Mouse (Mus musculus) hindbrain, embryonic 13.5 days (tissue): ENCODE data around the gene Arhgef39. TPM values are rescaled to one million over a fixed set of nuclear protein-coding genes. Genes with fewer than 3 reads are reported as not detected.

Source experiments
- ATAC-seq: fragments of 200-750 bp; cut with Nextera tagmentation; 2 replicates; pipeline ENCODE4 v1.8.0; 2017; ENCODE audit warnings: moderate TSS enrichment; ENCODE audit not compliant: low FRiP score
- H3K27ac ChIP-seq: fragments of 300-500 bp; sonication (generic); 2 replicates; pipeline ENCODE4 v1.5.1; 2015; ENCODE audit warnings: inconsistent platforms, mild to moderate bottlenecking, moderate library complexity
- H3K27me3 ChIP-seq: fragments of 300-500 bp; sonication (generic); 2 replicates; pipeline ENCODE4 v1.6.1; 2015; ENCODE audit warnings: mild to moderate bottlenecking, inconsistent platforms
- H3K36me3 ChIP-seq: fragments of 300-500 bp; sonication (generic); 2 replicates; pipeline ENCODE4 v1.6.1; 2015; ENCODE audit warnings: mild to moderate bottlenecking, inconsistent platforms
- H3K4me1 ChIP-seq: fragments of 300-500 bp; sonication (generic); replicated peaks from 2 replicates; pipeline ENCODE4 v1.6.1; 2015; ENCODE audit warnings: inconsistent platforms
- H3K4me2 ChIP-seq: fragments of 300-500 bp; sonication (generic); 2 replicates; pipeline ENCODE4 v1.6.1; 2015; ENCODE audit warnings: inconsistent platforms, mild to moderate bottlenecking, moderate library complexity
- H3K4me3 ChIP-seq: fragments of 300-500 bp; sonication (generic); 2 replicates; pipeline ENCODE4 v1.5.1; 2015; ENCODE audit warnings: mild to moderate bottlenecking, inconsistent platforms
- H3K9ac ChIP-seq: fragments of 300-500 bp; sonication (generic); 2 replicates; pipeline ENCODE4 v1.6.1; 2015; ENCODE audit warnings: mild to moderate bottlenecking, inconsistent platforms
- H3K9me3 ChIP-seq: fragments of 300-500 bp; sonication (generic); 2 replicates; pipeline ENCODE4 v1.6.1; 2016; ENCODE audit warnings: inconsistent platforms
- WGBS: fragments of 180-500 bp; shearing (Covaris S2); methylation state at CpG from one replicate; pipeline ENCODE4 v1.1.7; 2015; 5-methylcytosine and 5-hydroxymethylcytosine counted together
- polyA plus RNA-seq: library from polyadenylated mRNA; unstranded; fragments of >200 nt; fragmentation: Nextera tagmentation; extraction: Ambion mirVana; gene quantifications from 2 replicates; pipeline ENCODE4 v1.2.1, GENCODE M21; 2015

Gene Arhgef39
- polyA plus RNA-seq, 1 experiment from 2014 or later, result 8.4 TPM

DNA sequence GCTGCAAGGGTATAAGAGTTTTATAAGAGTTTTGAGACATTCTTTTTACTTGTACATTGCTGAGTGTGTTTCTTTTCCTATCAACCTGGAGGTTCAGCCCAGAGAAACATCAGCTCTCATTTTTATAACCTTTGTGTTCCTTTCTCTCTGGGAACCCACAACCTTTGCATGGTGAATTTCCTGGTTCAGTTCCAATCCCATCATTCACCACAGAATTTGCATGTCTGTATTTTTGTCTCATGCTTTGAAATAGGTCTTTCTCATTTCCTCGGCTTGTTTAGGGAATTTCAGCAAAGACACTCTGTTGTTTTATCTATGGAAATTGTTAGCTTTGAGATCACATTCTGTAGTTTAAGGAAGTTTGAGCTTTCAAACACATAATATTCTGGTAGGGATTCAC, 25.9 kb downstream of the Arhgef39 start:
- 79% methylated on average over 1 of the region's 1 CpGs for WGBS
- Histone ChIP-seq H3K4me3 (no peak overlapping the region), H3K36me3 (no peaks in the 10 kb centered on the region), H3K4me1 (peaks cover 4% of the 10 kb centered on the region; the same call in 1 of the 2 replicates), H3K27ac (no peak overlapping the region), H3K9me3 (no peaks in the 10 kb centered on the region), H3K9ac (no peak overlapping the region), H3K27me3 (no peaks in the 10 kb centered on the region), H3K4me2 (no peak overlapping the region)
- no peak for ATAC-seq

DNA sequence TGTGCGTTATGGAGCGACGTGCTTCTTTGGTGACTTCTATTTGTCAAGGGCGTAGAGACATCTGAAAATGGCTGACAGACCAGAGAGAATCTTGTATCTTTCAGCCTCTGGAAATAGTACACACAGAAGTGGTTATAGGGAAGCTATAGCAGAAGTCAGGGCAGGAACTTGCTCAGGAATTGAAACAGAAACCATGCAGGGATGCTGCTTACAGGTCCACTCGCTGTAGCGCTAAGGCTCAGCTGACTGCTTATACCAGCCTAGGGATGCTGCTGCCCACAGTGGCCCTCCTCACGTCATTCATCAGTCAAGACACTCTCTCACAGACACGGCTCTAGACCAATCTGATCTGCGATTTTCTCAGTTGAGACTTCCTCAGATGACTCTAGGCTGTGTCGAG, 29.2 kb downstream of the Arhgef39 start:
- 93% methylated on average over 10 of the region's 10 CpGs for WGBS
- no peak overlapping the region for H3K4me3 ChIP-seq
- H3K9ac ChIP-seq, result no peak overlapping the region
- no peaks in the 10 kb centered on the region for H3K36me3 ChIP-seq
- ATAC-seq, result no peak
- no peaks in the 10 kb centered on the region for H3K9me3 ChIP-seq
- H3K27me3 ChIP-seq, result no peaks in the 10 kb centered on the region
- no peak overlapping the region for H3K4me2 ChIP-seq
- no peak overlapping the region for H3K27ac ChIP-seq
- no peaks in the 10 kb centered on the region for H3K4me1 ChIP-seq

GRCm38 (mm10) chr4:43466872-43467271, 32.6 kb downstream of the Arhgef39 start:
- WGBS, result 90% methylated on average over 7 of the region's 7 CpGs
- H3K27ac ChIP-seq, result no peak overlapping the region
- H3K4me3 ChIP-seq, result no peak overlapping the region
- no peak for ATAC-seq
- no peak overlapping the region for H3K9ac ChIP-seq
- H3K36me3 ChIP-seq, result no peaks in the 10 kb centered on the region
- no peaks in the 10 kb centered on the region for H3K27me3 ChIP-seq
- no peak overlapping the region for H3K4me2 ChIP-seq
- no peaks in the 10 kb centered on the region for H3K9me3 ChIP-seq
- no peaks in the 10 kb centered on the region for H3K4me1 ChIP-seq

- Histone ChIP-seq H3K4me3 (no peak overlapping the region), H3K4me1 (0 out of 2 replicates have a peak, but pooled peaks cover 1% of the 10 kb centered on the region), H3K9me3 (no peaks in the 10 kb centered on the region), H3K36me3 (no peaks in the 10 kb centered on the region), H3K27ac (no peak overlapping the region), H3K9ac (no peak overlapping the region), H3K27me3 (no peaks in the 10 kb centered on the region), H3K4me2 (no peak overlapping the region)
- ATAC-seq, result no peak
- 86% methylated on average over 6 of the region's 6 CpGs for WGBS
Measured at GRCm38 (mm10) chr4:43465935-43466334, 33.6 kb downstream of the Arhgef39 start.

DNA sequence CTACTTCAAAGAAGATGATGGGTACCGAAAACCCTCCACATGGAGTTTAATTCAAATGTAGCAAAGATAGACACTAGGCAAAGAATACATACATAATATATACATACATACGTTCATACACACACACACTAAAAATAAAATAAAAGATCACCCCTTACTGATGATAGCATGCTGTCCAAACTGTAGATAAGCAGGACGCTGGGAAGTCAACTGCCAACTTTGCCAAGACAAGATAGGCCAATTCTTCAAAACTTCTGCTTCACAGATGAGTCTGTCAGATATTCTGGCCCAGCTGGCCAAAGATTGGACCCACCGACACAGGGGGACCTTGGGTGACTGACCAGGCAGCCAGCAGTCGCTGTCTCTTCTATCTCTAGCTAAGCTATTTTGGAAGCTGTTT, 36.4 kb downstream of the Arhgef39 start:
- Histone ChIP-seq H3K9ac (no peak overlapping the region), H3K27me3 (no peaks in the 10 kb centered on the region), H3K4me3 (no peak overlapping the region), H3K4me2 (no peak overlapping the region), H3K4me1 (0 out of 2 replicates have a peak, but pooled peaks cover 3% of the 10 kb centered on the region), H3K27ac (no peak overlapping the region), H3K36me3 (no peaks in the 10 kb centered on the region), H3K9me3 (no peaks in the 10 kb centered on the region)
- no peak for ATAC-seq
- 93% methylated on average over 5 of the region's 5 CpGs for WGBS

DNA sequence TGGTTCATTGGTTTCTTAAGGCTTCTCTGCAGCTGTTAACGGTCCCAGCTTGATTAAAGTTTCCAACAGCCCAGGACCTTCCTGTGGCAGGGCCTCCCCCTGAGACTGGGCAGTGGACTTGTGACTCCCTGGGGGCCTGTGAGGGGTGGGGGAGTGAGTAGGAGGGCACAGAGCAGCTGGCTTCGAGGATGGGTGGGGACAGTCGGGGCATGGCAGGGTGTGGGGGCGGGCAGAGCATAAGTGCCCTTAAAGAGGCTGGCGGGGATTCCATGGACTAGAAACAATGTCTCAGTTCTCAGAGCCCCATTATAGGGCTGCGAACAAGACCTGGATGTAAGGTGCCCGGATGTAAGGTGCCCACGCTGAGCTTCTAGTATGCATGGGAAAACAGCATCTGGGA, 42.4 kb downstream of the Arhgef39 start:
- H3K27ac ChIP-seq, result no peak overlapping the region
- no peaks in the 10 kb centered on the region for H3K36me3 ChIP-seq
- H3K9ac ChIP-seq, result no peak overlapping the region
- WGBS, result 20% methylated on average over 8 of the region's 8 CpGs
- no peak overlapping the region for H3K4me3 ChIP-seq
- H3K4me1 ChIP-seq, result peaks cover 28% of the 10 kb centered on the region
- peaks cover 35% of the 10 kb centered on the region for H3K27me3 ChIP-seq
- ATAC-seq, result no peak
- no peaks in the 10 kb centered on the region for H3K9me3 ChIP-seq
- H3K4me2 ChIP-seq, result no peak overlapping the region

DNA sequence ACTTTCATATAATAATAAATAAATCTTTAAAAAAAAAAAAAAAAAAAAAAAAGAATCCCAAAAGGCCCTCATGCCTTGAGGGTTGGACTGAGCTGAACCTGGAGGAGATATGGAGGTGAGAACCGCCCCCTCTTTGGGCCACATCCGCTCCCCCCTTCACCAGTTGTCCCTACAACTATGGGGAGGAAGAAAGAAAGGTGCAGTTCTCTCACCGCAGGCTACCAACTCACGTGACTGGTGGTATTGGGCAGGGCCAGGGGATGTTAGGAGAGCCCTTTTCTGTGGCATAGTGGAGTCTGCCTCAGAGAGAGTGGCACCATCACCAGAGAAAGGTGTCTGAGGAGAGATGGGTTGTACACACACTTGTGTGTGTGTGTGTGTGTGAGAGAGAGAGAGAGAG, 43.0 kb downstream of the Arhgef39 start:
- H3K4me3 ChIP-seq, result no peak overlapping the region
- WGBS, result 30% methylated on average over 4 of the region's 4 CpGs
- H3K36me3 ChIP-seq, result no peaks in the 10 kb centered on the region
- H3K4me2 ChIP-seq, result no peak overlapping the region
- no peak for ATAC-seq
- H3K27me3 ChIP-seq, result peaks cover 37% of the 10 kb centered on the region
- H3K9ac ChIP-seq, result no peak overlapping the region
- no peaks in the 10 kb centered on the region for H3K9me3 ChIP-seq
- no peak overlapping the region for H3K27ac ChIP-seq
- H3K4me1 ChIP-seq, result peaks cover 28% of the 10 kb centered on the region

- peak within 1 kb of the TSS; percentile 44 for H3K4me2 ChIP-seq
- no peak within 1 kb of the TSS for H3K27ac ChIP-seq
- H3K4me3 ChIP-seq, result peak within 1 kb of the TSS; percentile 10; the same call in 1 of the 2 replicates
- ATAC-seq, result no peak
- WGBS, result 33% methylated on average over 20 of the region's 20 CpGs
- H3K9ac ChIP-seq, result peak within 1 kb of the TSS; percentile 36; the same call in 1 of the 2 replicates
- H3K4me1 ChIP-seq, result peaks cover 25% of the 10 kb centered on the region
- no peaks in the 10 kb centered on the region for H3K9me3 ChIP-seq
- H3K27me3 ChIP-seq, result peaks cover 37% of the 10 kb centered on the region
- H3K36me3 ChIP-seq, result no peaks in the 10 kb centered on the region
Measured at GRCm38 (mm10) chr4:43454041-43454836, 45.3 kb downstream of the Arhgef39 start, which contains the start of gene Cd72. Gene Cd72 (minus strand): TSS chr4:43454628.

DNA sequence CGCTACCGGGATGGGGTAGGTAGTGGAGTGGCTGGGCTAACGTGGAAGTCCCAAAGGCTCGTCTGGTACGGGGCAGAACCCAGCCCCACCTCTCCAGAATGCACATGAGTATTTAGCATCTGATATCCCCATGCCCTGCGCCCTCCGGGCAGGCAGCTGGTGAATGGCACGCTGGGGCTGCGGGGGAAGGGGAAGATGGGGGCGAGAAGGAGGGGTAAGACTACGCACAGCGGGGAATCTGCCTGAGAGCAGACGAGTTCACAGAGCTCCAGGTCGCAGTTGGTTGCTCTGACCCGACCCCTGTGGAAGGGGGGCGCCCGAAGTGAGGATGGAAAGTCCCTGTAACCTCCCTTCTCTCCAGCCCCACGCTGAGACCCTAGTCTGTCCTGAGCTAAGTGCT, 46.1 kb downstream of the Arhgef39 start:
- under 1% methylated on average over 18 of the region's 18 CpGs for WGBS
- ATAC-seq, result no peak
- H3K9me3 ChIP-seq, result no peaks in the 10 kb centered on the region
- no peak overlapping the region for H3K27ac ChIP-seq
- peaks cover 37% of the 10 kb centered on the region for H3K27me3 ChIP-seq
- peak overlapping the region; percentile 10; the same call in 1 of the 2 replicates for H3K4me3 ChIP-seq
- peaks cover 25% of the 10 kb centered on the region for H3K4me1 ChIP-seq
- peaks cover 3% of the 10 kb centered on the region for H3K36me3 ChIP-seq
- H3K4me2 ChIP-seq, result peak overlapping the region; percentile 44
- peak overlapping the region; percentile 36; the same call in 1 of the 2 replicates for H3K9ac ChIP-seq

- H3K27ac ChIP-seq, result no peak overlapping the region
- 67% methylated on average over 11 of the region's 11 CpGs for whole genome bisulfite sequencing
- no peak for ATAC-seq
- peaks cover 37% of the 10 kb centered on the region for H3K27me3 ChIP-seq
- no peak overlapping the region for H3K9ac ChIP-seq
- H3K4me1 ChIP-seq, result peaks cover 25% of the 10 kb centered on the region
- no peaks in the 10 kb centered on the region for H3K9me3 ChIP-seq
- peaks cover 14% of the 10 kb centered on the region for H3K36me3 ChIP-seq
- no peak overlapping the region for H3K4me2 ChIP-seq
- H3K4me3 ChIP-seq, result no peak overlapping the region
Measured at GRCm38 (mm10) chr4:43452315-43452714, 47.2 kb downstream of the Arhgef39 start.

DNA sequence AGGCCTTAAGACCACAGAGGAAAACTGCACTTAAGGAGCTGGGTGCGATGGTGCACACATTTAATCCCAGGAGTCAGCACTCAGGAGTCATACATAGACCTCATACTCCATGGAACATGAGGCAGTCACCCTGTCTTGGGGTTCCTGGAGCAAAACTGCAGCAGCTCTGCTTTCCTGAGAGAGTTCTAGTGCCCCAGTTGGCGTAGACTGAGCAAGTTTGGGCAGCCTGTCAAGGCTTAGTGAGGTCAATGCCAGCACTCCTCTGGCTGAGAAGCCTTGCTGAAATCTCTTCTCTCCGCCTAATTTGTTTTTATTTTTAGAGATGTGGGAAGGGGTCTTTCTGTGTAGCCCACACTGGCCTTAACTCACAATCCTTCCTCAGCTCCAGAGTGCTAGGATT, 50.9 kb downstream of the Arhgef39 start:
- H3K27ac ChIP-seq, result no peak overlapping the region
- WGBS, result 92% methylated on average over 3 of the region's 3 CpGs

GRCm38 (mm10) chr4:43447251-43447650, 52.2 kb downstream of the Arhgef39 start:
- WGBS, result 82% methylated on average over 13 of the region's 13 CpGs
- H3K4me1 ChIP-seq, result peaks cover 17% of the 10 kb centered on the region
- no peak for ATAC-seq

More for the DNA sequence above, 50.9 kb downstream of the Arhgef39 start:
- peaks cover 16% of the 10 kb centered on the region for H3K27me3 ChIP-seq
- H3K9ac ChIP-seq, result no peak overlapping the region
- no peak for ATAC-seq
- peaks cover 41% of the 10 kb centered on the region for H3K36me3 ChIP-seq
- H3K4me1 ChIP-seq, result peaks cover 24% of the 10 kb centered on the region
- H3K9me3 ChIP-seq, result no peaks in the 10 kb centered on the region
- no peak overlapping the region for H3K4me2 ChIP-seq
- no peak overlapping the region for H3K4me3 ChIP-seq

More at GRCm38 (mm10) chr4:43447251-43447650, 52.2 kb downstream of the Arhgef39 start:
- no peaks in the 10 kb centered on the region for H3K9me3 ChIP-seq
- peaks cover 3% of the 10 kb centered on the region for H3K27me3 ChIP-seq
- H3K27ac ChIP-seq, result no peak overlapping the region
- no peak overlapping the region for H3K9ac ChIP-seq
- H3K4me2 ChIP-seq, result no peak overlapping the region
- H3K4me3 ChIP-seq, result no peak overlapping the region
- H3K36me3 ChIP-seq, result peaks cover 41% of the 10 kb centered on the region
